Mouse (Mus musculus) neural tube, embryonic 15.5 days (tissue): ENCODE data around the gene Trim56. TPM values are rescaled to one million over a fixed set of nuclear protein-coding genes. Genes with fewer than 3 reads are reported as not detected.
"Not testable (repeated sequence)": the region's sequence is repeated elsewhere in the genome, so short reads cannot be mapped to it uniquely, and the experiment has no call there.

Source experiments
- ATAC-seq: fragments of 200-750 bp; cut with Nextera tagmentation; 2 replicates; pipeline ENCODE4 v1.8.0; 2017; ENCODE audit warnings: mild to moderate bottlenecking, moderate TSS enrichment, moderate library complexity; ENCODE audit not compliant: low FRiP score
- H3K27ac ChIP-seq: fragments of 300-500 bp; sonication (generic); replicated peaks from 2 replicates; pipeline ENCODE4 v1.5.1; 2015; ENCODE audit warnings: mild to moderate bottlenecking, inconsistent platforms
- H3K27me3 ChIP-seq: fragments of 300-500 bp; sonication (generic); replicated peaks from 2 replicates; pipeline ENCODE4 v1.6.1; 2015; ENCODE audit warnings: inconsistent platforms
- H3K36me3 ChIP-seq: fragments of 300-500 bp; sonication (generic); 2 replicates; pipeline ENCODE4 v1.6.1; 2015; ENCODE audit warnings: inconsistent platforms
- H3K4me1 ChIP-seq: fragments of 300-500 bp; sonication (generic); 2 replicates; pipeline ENCODE4 v1.6.1; 2015; ENCODE audit warnings: inconsistent platforms
- H3K4me2 ChIP-seq: fragments of 300-500 bp; sonication (generic); 2 replicates; pipeline ENCODE4 v1.6.1; 2015; ENCODE audit warnings: inconsistent platforms, mild to moderate bottlenecking, moderate library complexity
- H3K4me3 ChIP-seq: fragments of 300-500 bp; sonication (generic); replicated peaks from 2 replicates; pipeline ENCODE4 v1.5.1; 2015; ENCODE audit warnings: mild to moderate bottlenecking, inconsistent platforms
- H3K9ac ChIP-seq: fragments of 300-500 bp; sonication (generic); replicated peaks from 2 replicates; pipeline ENCODE4 v1.6.1; 2015; ENCODE audit warnings: mild to moderate bottlenecking, inconsistent platforms
- H3K9me3 ChIP-seq: fragments of 300-500 bp; sonication (generic); replicated peaks from 2 replicates; pipeline ENCODE4 v1.6.1; 2016; ENCODE audit warnings: inconsistent platforms
- WGBS: fragments of 180-500 bp; shearing (Covaris S2); methylation state at CpG from one replicate; pipeline ENCODE4 v1.1.7; 2015; ENCODE audit warnings: mixed read lengths; 5-methylcytosine and 5-hydroxymethylcytosine counted together
- polyA plus RNA-seq: library from polyadenylated mRNA; unstranded; fragments of >200 nt; fragmentation: Nextera tagmentation; extraction: Ambion mirVana; gene quantifications from 2 replicates; pipeline ENCODE4 v1.2.1, GENCODE M21; 2015

Trim56 gene
- polyA plus RNA-seq, result 2.4 and 5.4 TPM in 2 replicates

DNA sequence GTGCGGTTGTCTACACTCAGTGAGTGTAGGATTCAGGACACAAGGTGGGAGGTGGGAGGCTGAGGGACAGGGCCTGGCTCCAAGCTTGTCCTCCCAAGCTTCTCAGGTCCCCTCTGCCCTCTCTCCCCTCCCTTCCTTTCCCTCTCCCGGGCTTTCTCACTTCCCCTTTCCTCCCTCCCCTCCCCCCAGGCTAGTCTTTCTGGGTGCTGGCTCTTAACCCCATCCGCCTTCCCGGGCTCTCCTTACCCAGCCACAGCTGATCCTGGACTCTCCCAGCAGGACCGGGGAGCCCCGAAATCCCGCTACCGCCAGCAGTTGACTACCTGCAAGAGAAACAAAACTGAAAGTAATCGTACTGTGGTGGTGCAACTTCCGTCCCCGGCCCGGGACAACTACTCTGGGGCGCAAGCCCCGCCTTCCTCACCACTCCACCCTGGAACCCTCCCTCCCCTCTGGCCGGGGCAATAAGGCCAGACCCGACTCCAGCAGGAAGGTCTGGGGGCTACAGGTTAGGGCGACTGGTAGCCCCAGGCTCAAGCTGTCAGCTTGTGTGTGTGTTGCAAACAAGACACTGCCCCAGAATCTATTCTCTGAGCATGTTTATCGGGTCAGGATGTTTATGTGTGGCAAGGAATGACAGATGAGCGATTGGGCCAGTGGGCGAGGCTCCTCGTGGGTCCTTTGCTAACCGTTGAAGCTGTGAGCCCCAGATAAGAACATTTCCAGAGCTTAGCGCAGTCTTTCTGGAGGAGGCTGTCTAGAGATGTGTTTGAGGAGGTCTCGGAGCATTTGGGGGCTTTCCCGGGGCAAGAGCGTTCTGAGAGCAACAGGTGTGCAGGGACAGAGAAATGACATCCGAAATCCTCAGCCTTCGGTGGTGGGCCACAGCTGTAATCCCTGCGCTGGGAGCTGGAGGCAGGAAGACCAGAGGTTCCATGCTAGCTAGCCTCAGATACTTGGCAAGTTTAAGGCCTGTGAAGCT, at the start of gene Trim56:
Trim56 (minus strand) TSS at position 344 of the 982 bp plus-strand sequence.
- WGBS, result 10% methylated on average over 29 of the region's 29 CpGs
- H3K27ac ChIP-seq, result no peak within 1 kb of the TSS
- ATAC-seq, result no peak

DNA sequence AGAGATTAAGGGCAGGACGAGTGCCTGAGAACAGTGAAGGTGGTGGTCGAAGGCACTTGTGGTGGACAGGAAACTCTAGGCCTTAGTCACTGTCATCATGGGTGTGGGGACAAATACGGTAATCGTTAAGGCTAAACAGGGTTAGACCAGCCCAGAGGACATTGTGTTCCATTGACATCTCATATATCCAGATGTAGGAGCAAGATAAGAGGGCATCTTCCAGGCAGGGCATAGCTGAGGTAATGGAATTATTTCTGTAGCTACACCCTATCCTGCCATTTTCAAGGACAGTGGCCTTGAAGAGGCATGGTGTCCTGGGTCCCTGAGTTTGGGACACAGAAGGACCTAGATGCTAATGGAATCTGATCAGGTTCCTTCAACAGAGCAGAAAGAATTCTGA, 45.8 kb upstream of the Trim56 start:
- Histone ChIP-seq H3K9ac (no peak overlapping the region), H3K36me3 (no peaks in the 10 kb centered on the region), H3K4me1 (no peaks in the 10 kb centered on the region), H3K27me3 (no peaks in the 10 kb centered on the region), H3K4me2 (no peak overlapping the region), H3K4me3 (no peak overlapping the region), H3K9me3 (0 out of 2 replicates have a peak, but pooled peaks cover under 1% of the 10 kb centered on the region), H3K27ac (no peak overlapping the region)
- ATAC-seq, result no peak
- 77% methylated on average over 4 of the region's 4 CpGs for WGBS

More for the DNA sequence above, at the start of gene Trim56:
- no peaks in the 10 kb centered on the region for H3K27me3 ChIP-seq
- peak within 1 kb of the TSS; percentile 47 for H3K9ac ChIP-seq
- H3K4me3 ChIP-seq, result peak within 1 kb of the TSS; percentile 40
- peaks cover 9% of the 10 kb centered on the region for H3K4me1 ChIP-seq
- H3K36me3 ChIP-seq, result no peaks in the 10 kb centered on the region
- no peaks in the 10 kb centered on the region for H3K9me3 ChIP-seq
- peak within 1 kb of the TSS; percentile 58 for H3K4me2 ChIP-seq

DNA sequence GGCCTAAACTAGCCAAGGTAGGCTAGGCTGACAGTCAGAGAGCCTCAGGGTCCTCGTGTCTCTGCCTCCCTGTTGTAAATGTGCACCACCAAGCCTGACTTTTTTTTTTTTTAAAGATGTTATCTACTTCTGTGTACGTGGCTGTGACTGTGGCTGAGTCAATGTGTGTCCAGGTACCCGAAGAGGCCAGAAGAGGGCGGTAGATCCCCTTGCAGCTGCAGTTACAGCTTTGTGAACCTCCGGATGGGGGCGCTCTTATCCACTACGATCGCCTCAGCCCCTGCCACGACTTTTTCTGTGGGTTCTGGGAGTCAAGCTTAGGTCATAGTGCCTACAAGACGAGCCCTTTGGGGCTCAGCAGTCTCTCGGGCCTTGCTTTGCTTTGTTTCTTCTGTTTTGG, 43.5 kb upstream of the Trim56 start:
- Histone ChIP-seq H3K4me1 (no peaks in the 10 kb centered on the region), H3K9me3 (0 out of 2 replicates have a peak, but pooled peaks cover 11% of the 10 kb centered on the region), H3K36me3 (no peaks in the 10 kb centered on the region), H3K4me2 (no peak overlapping the region), H3K9ac (no peak overlapping the region), H3K4me3 (no peak overlapping the region), H3K27me3 (no peaks in the 10 kb centered on the region), H3K27ac (no peak overlapping the region)
- no peak for ATAC-seq
- 33% methylated on average over 11 of the region's 11 CpGs for WGBS

DNA sequence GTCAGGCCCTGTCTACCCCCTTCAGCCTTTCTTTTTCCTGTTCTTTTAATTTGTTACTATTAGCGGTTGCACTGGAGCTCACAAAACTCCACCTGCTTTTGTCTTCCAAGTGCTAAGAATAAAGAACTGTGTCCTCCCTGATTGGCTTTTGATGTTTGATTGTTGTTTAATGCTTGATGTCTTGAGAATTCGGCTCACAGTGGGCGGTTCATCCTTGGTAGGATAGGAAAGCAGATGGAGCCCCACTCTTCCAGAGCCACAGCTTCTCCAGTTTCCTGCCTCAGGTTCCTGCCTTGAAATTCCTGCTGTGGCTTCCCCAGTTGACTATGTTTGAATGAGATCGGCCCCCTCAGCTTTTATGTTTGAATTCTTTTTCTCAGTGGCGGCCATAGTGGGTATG, 37.3 kb upstream of the Trim56 start:
- Histone ChIP-seq H3K36me3 (no peaks in the 10 kb centered on the region), H3K4me2 (no peak overlapping the region), H3K4me1 (no peaks in the 10 kb centered on the region), H3K4me3 (no peak overlapping the region), H3K9me3 (peaks cover 16% of the 10 kb centered on the region; the same call in 1 of the 2 replicates), H3K9ac (no peak overlapping the region), H3K27ac (no peak overlapping the region), H3K27me3 (no peaks in the 10 kb centered on the region)
- no peak for ATAC-seq
- WGBS, result 96% methylated on average over 5 of the region's 5 CpGs

DNA sequence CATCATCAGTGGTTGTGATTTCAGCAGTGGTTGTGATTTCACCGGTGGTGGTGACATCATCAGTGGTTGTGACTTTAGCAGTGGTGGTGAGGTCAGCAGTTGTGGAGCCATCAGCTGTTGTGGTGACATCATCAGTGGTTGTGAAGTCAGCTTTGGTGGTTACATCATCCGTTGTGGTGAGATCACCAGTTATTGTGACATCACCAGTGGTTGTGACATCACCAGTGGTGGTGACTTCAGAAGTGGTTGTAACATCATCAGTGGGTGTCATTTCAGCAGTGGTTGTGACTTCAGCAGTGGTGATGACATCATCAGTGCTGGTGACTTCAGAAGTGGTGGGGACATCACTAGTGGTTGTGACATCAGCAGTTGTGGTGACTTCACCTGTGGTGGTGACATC, 36.6 kb upstream of the Trim56 start:
- no peak overlapping the region for H3K27ac ChIP-seq
- H3K36me3 ChIP-seq, result no peaks in the 10 kb centered on the region
- no peaks in the 10 kb centered on the region for H3K4me1 ChIP-seq
- H3K9ac ChIP-seq, result no peak overlapping the region
- H3K9me3 ChIP-seq, result peaks cover 16% of the 10 kb centered on the region; the same call in 1 of the 2 replicates
- no peak overlapping the region for H3K4me3 ChIP-seq
- 63% methylated on average over 2 of the region's 2 CpGs for WGBS
- no peak overlapping the region for H3K4me2 ChIP-seq
- no peaks in the 10 kb centered on the region for H3K27me3 ChIP-seq
- ATAC-seq, result no peak

DNA sequence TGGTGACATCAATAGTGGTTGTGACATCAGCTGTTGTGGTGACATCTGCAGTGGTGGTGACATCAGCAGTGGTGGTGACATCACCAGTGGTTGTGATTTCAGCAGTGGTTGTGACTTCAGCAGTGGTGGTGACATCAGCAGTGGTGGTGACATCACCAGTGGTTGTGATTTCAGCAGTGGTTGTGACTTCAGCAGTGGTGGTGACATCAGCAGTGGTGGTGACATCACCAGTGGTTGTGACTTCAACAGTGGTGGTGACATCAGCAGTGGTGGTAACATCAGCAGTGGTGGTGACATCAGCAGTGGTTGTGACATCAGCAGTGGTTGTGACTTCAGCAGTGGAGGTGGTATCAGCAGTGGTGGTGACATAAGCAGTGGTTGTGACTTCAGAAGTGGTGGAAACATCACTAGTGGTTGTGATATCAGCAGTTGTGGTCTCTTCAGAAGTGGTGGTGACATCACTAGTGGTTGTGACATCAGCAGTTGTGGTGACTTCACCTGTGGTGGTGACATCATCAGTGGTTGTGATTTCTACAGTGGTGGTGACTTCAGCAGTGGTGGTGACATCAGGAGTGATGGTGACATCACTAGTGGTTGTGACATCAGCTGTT, 33.4 kb upstream of the Trim56 start, which contains the start of gene Muc3:
Muc3 (minus strand) TSS at position 51 of the 611 bp plus-strand sequence.
- not testable (repeated sequence) for H3K9ac ChIP-seq, H3K4me1 ChIP-seq, H3K9me3 ChIP-seq, H3K4me2 ChIP-seq, H3K27me3 ChIP-seq, H3K4me3 ChIP-seq, H3K36me3 ChIP-seq, H3K27ac ChIP-seq, ATAC-seq

DNA sequence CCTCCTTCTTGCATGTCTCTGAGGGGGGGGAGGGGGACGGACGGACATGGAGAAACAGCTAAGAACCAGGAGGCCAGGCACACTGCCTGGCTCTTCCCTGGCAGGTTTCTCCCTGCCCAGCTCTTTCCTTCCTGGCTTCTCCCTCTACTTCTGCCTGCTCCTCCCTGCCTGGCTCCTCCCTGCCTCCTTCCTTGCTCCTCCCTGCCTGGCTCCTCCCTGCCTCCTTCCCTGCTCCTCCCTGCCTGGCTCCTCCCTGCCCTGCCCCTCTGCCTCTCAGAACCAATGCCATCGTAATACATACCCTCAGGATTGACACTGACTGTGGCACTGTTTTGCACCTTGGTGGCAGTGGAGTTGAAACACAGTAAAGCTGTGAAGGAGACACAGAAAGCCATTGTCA, 24.8 kb upstream of the Trim56 start:
- no peak for ATAC-seq
- Histone ChIP-seq H3K27me3 (no peaks in the 10 kb centered on the region), H3K9me3 (no peaks in the 10 kb centered on the region), H3K4me3 (no peak overlapping the region), H3K36me3 (no peaks in the 10 kb centered on the region), H3K4me2 (no peak overlapping the region), H3K4me1 (no peaks in the 10 kb centered on the region), H3K27ac (no peak overlapping the region), H3K9ac (no peak overlapping the region)
- WGBS, result 20% methylated on average over 3 of the region's 3 CpGs

DNA sequence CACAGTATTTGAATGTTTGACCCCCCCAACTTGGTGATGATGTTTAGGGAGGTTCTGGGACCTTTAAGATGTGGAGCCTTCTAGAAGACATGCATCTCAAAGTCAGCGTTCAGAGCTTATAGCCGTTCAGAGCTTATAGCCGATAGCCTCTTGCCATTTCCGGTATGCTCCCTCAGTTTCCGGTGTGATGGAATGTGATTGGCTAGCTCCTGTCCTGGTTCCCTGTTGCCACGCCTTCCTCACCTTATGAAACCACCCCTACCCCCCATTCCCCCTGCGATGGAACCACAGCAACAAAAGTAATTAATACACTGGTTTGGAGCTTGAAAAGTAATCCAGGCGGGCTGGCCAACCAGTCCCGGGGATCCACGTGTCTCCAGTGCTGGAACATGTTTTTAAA, 23.0 kb upstream of the Trim56 start:
- H3K9me3 ChIP-seq, result no peaks in the 10 kb centered on the region
- 90% methylated on average over 10 of the region's 10 CpGs for WGBS
- no peak overlapping the region for H3K9ac ChIP-seq

DNA sequence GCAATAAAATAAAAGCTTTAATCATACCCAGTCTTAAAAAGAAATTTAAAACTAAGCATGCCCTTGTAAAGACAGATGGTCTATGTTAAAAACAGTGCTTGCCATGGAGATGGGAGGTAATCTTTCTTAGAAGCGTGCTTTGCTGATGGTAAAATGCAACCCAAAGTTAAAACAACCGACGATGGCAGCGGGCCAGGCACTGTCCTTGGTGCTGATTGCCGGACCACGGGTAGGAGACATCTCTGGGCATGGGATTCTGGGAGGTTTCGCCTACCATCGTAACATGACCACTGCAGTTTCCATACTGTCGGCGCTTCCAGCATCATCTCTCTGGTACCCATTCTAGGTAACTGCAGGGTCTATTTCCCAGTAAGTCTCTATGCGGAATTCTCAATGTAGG, 18.9 kb upstream of the Trim56 start:
- H3K36me3 ChIP-seq, result no peaks in the 10 kb centered on the region
- H3K4me3 ChIP-seq, result no peak overlapping the region
- no peaks in the 10 kb centered on the region for H3K27me3 ChIP-seq
- WGBS, result 43% methylated on average over 11 of the region's 11 CpGs
- no peaks in the 10 kb centered on the region for H3K9me3 ChIP-seq
- H3K27ac ChIP-seq, result no peak overlapping the region
- no peak overlapping the region for H3K4me2 ChIP-seq
- no peaks in the 10 kb centered on the region for H3K4me1 ChIP-seq
- no peak overlapping the region for H3K9ac ChIP-seq
- no peak for ATAC-seq

More for the DNA sequence above, 23.0 kb upstream of the Trim56 start:
- no peaks in the 10 kb centered on the region for H3K27me3 ChIP-seq
- no peak for ATAC-seq
- no peaks in the 10 kb centered on the region for H3K36me3 ChIP-seq
- H3K27ac ChIP-seq, result no peak overlapping the region
- no peak overlapping the region for H3K4me2 ChIP-seq
- H3K4me1 ChIP-seq, result no peaks in the 10 kb centered on the region
- no peak overlapping the region for H3K4me3 ChIP-seq

DNA sequence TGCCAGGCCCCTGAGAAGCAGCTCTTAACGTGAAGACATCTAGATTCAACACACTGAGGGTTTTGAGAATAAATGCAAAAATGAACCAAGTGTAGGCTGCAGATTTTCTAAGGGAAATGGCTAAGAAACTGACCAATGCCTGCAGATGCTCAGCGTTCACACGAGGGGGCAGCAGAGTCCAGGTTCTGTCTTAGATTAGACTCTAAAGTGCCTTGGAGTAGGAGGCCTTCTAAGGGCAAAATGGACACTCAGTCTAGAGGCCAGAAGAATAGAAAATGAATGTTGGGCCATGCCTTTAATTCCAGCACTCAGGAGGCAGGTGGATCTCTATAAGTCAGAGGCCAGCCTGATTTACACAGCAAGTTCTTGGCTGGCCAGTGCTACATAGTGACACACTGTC, 15.5 kb upstream of the Trim56 start:
- Histone ChIP-seq H3K36me3 (no peaks in the 10 kb centered on the region), H3K9ac (no peak overlapping the region), H3K4me1 (peaks cover 8% of the 10 kb centered on the region), H3K27ac (no peak overlapping the region), H3K4me2 (no peak overlapping the region), H3K9me3 (no peaks in the 10 kb centered on the region), H3K27me3 (no peaks in the 10 kb centered on the region), H3K4me3 (no peak overlapping the region)
- no peak; the same call in 1 of the 2 replicates for ATAC-seq
- WGBS, result under 1% methylated on average over 3 of the region's 3 CpGs

DNA sequence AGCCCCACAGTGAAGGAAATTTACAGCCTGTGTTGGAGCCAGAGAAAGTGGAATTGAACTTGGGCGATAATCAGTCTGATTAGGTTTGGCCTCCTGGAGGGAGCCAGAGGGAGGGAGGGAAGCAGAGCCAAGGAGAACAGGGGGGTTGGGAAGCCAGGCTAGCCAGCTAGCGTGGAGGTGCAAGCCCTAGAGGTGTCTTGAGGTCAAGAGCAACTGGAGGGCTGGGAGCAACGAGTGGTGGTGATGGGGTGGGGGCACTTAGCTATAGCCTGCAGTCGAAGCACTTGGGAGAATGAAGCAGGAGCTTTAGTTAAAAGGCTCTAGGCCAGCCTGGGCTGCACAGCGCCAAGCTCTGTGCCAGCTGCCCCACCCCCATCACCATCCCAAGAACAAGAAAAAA, 13.3 kb upstream of the Trim56 start:
- H3K27me3 ChIP-seq, result no peaks in the 10 kb centered on the region
- peaks cover 8% of the 10 kb centered on the region for H3K4me1 ChIP-seq
- no peak overlapping the region for H3K4me2 ChIP-seq
- 26% methylated on average over 5 of the region's 5 CpGs for WGBS
- H3K9ac ChIP-seq, result no peak overlapping the region
- H3K27ac ChIP-seq, result no peak overlapping the region
- no peaks in the 10 kb centered on the region for H3K36me3 ChIP-seq
- no peaks in the 10 kb centered on the region for H3K9me3 ChIP-seq
- peak; percentile 21; the same call in 1 of the 2 replicates for ATAC-seq
- H3K4me3 ChIP-seq, result no peak overlapping the region

DNA sequence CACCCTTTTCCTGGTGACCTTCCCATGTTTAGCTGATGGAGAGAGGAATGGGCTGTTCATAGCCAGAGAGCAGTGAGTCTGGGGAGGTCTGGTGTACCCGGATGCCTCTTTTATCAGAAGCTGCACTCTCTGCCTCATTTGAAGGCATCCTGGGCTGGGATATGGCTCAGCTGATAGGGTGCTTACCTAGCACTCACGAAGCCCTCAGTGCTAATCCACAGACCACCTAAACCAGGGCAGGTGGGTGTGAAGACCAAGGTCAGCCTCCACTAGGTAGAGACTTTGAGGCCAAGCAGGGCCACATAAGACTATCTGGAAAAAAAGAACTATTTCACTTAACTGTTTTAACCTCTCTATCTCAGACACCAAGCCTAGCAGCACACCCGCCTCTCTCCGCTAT, 7.5 kb upstream of the Trim56 start:
- no peak for ATAC-seq
- 85% methylated on average over 4 of the region's 4 CpGs for WGBS
- no peaks in the 10 kb centered on the region for H3K9me3 ChIP-seq
- H3K27me3 ChIP-seq, result no peaks in the 10 kb centered on the region
- H3K4me3 ChIP-seq, result no peak overlapping the region
- H3K4me1 ChIP-seq, result peaks cover 19% of the 10 kb centered on the region
- no peak overlapping the region for H3K4me2 ChIP-seq
- H3K27ac ChIP-seq, result peak overlapping the region; percentile 64
- H3K36me3 ChIP-seq, result no peaks in the 10 kb centered on the region
- no peak overlapping the region for H3K9ac ChIP-seq
